Mouse (Mus musculus) right cerebral cortex, adult 2 months (tissue): ENCODE data around the gene Tkt.
"Not testable (repeated sequence)": the region's sequence is repeated elsewhere in the genome, so short reads cannot be mapped to it uniquely, and the experiment has no call there.

Experiments
- DNase-seq, 2 experiments: peaks; one replicate each; pipeline ENCODE4 v3.0.0; 2021 to 2022; ENCODE audit warnings: low spot score in 2 of 2

Gene Tkt

GRCm38 (mm10) chr14:30548131-30548720 is at the start of gene Tkt:
Gene Tkt, plus strand, starts transcription at chr14:30548359.
- peak; percentile 59 to 81 for DNase-seq

GRCm38 (mm10) chr14:30504990-30505389 is 43.2 kb upstream of the Tkt start:
- no peak for DNase-seq

GRCm38 (mm10) chr14:30510214-30510763 is 37.9 kb upstream of the Tkt start:
- DNase-seq, result no peak

- no peak for DNase-seq
These were observed 35.3 kb upstream of the Tkt start for GRCm38 (mm10) chr14:30512896-30513295.

- no peak for DNase-seq
These were observed 32.0 kb upstream of the Tkt start for GRCm38 (mm10) chr14:30515931-30516723.

- DNase-seq, result no peak
These were observed 28.8 kb upstream of the Tkt start for GRCm38 (mm10) chr14:30519323-30519722.

- peak; percentile 48 to 69 for DNase-seq
These were observed 24.8 kb upstream of the Tkt start for GRCm38 (mm10) chr14:30523356-30523755.

- no peak for DNase-seq
These were observed 19.8 kb upstream of the Tkt start for GRCm38 (mm10) chr14:30528392-30528791.

- no peak for DNase-seq
These were observed 19.2 kb upstream of the Tkt start for GRCm38 (mm10) chr14:30528961-30529360.

- DNase-seq, result no peak
These were observed 18.7 kb upstream of the Tkt start for GRCm38 (mm10) chr14:30529454-30529853.

- no peak for DNase-seq
These were observed 17.4 kb upstream of the Tkt start for GRCm38 (mm10) chr14:30530726-30531269.

- DNase-seq, result no peak
These were observed 16.7 kb upstream of the Tkt start for GRCm38 (mm10) chr14:30531431-30531830.

- DNase-seq, result no peak
These were observed 16.3 kb upstream of the Tkt start for GRCm38 (mm10) chr14:30531896-30532295.

GRCm38 (mm10) chr14:30533780-30534450 is 14.2 kb upstream of the Tkt start:
- DNase-seq, result no peak

GRCm38 (mm10) chr14:30541541-30541940 is 6.6 kb upstream of the Tkt start:
- DNase-seq, result peak; percentile 38 to 61

- DNase-seq, result not testable (repeated sequence)
These were observed 4.8 kb upstream of the Tkt start for GRCm38 (mm10) chr14:30543331-30543730.

GRCm38 (mm10) chr14:30548965-30549776 is 1.0 kb downstream of the Tkt start:
- peak; percentile 86 to 91 for DNase-seq

GRCm38 (mm10) chr14:30549777-30550149 is 1.6 kb downstream of the Tkt start:
- no peak for DNase-seq

- no peak for DNase-seq
These were observed 2.3 kb downstream of the Tkt start for GRCm38 (mm10) chr14:30550232-30551070.

- DNase-seq, result no peak
These were observed 3.4 kb downstream of the Tkt start for GRCm38 (mm10) chr14:30551509-30551908.
